Mouse (Mus musculus) liver, embryonic 12.5 days (tissue): Measurements from ENCODE around the gene 0610010K14Rik. TPM values are rescaled to one million over a fixed set of nuclear protein-coding genes. Genes with fewer than 3 reads are reported as not detected.
A peak's percentile ranks its signal among the peaks of the same experiment; 100 is the strongest.

Experiments used
- ATAC-seq: fragments of 200-750 bp; cut with Nextera tagmentation; 2 replicates; pipeline ENCODE4 v1.8.0; 2017; ENCODE audit warnings: moderate number of reproducible peaks, mild to moderate bottlenecking, moderate library complexity
- H3K27ac ChIP-seq: fragments of 300-500 bp; sonication (generic); 2 replicates; pipeline ENCODE4 v1.5.1; 2016; ENCODE audit warnings: mild to moderate bottlenecking
- H3K27me3 ChIP-seq: fragments of 300-500 bp; sonication (generic); replicated peaks from 2 replicates; pipeline ENCODE4 v1.6.1; 2016; ENCODE audit warnings: mild to moderate bottlenecking, moderate library complexity
- H3K36me3 ChIP-seq: fragments of 300-500 bp; sonication (generic); 2 replicates; pipeline ENCODE4 v1.6.1; 2016; ENCODE audit warnings: mild to moderate bottlenecking, moderate library complexity
- H3K4me1 ChIP-seq: fragments of 300-500 bp; sonication (generic); 2 replicates; pipeline ENCODE4 v1.6.1; 2016
- H3K4me2 ChIP-seq: fragments of 300-500 bp; sonication (generic); 2 replicates; pipeline ENCODE4 v1.6.1; 2016; ENCODE audit warnings: mild to moderate bottlenecking, moderate library complexity
- H3K4me3 ChIP-seq: fragments of 300-500 bp; sonication (generic); 2 replicates; pipeline ENCODE4 v1.5.1; 2016; ENCODE audit warnings: mild to moderate bottlenecking, moderate library complexity
- H3K9ac ChIP-seq: fragments of 300-500 bp; sonication (generic); 2 replicates; pipeline ENCODE4 v1.6.1; 2016; ENCODE audit warnings: mild to moderate bottlenecking, moderate library complexity
- H3K9me3 ChIP-seq: fragments of 300-500 bp; sonication (generic); replicated peaks from 2 replicates; pipeline ENCODE4 v1.6.1; 2016; ENCODE audit warnings: mild to moderate bottlenecking, moderate library complexity
- whole genome bisulfite sequencing: fragments of 180-500 bp; shearing (Covaris S2); methylation state at CpG from one replicate; pipeline ENCODE4 v1.1.7; 2016; ENCODE audit not compliant: insufficient replicate concordance; 5-methylcytosine and 5-hydroxymethylcytosine counted together
- polyA plus RNA-seq: library from polyadenylated mRNA; unstranded; fragments of >200 nt; fragmentation: Nextera tagmentation; extraction: Ambion mirVana; gene quantifications from 2 replicates; pipeline ENCODE4 v1.2.1, GENCODE M21; 2016

Gene 0610010K14Rik
- polyA plus RNA-seq, 1 experiment from 2014 or later: 104 TPM

GRCm38 (mm10) chr11:70254337-70254736 lies 16.6 kb upstream of the 0610010K14Rik start:
- Histone ChIP-seq H3K9ac (no peak overlapping the region), H3K27me3 (peaks cover 77% of the 10 kb centered on the region), H3K4me2 (peak overlapping the region; percentile 55), H3K36me3 (no peaks in the 10 kb centered on the region), H3K27ac (no peak overlapping the region), H3K4me3 (peak overlapping the region; percentile 37), H3K9me3 (no peaks in the 10 kb centered on the region), H3K4me1 (peaks cover 7% of the 10 kb centered on the region; the same call in 1 of the 2 replicates)
- ATAC-seq: no peak
- 6% methylated on average over 18 of the region's 18 CpGs for WGBS

DNA sequence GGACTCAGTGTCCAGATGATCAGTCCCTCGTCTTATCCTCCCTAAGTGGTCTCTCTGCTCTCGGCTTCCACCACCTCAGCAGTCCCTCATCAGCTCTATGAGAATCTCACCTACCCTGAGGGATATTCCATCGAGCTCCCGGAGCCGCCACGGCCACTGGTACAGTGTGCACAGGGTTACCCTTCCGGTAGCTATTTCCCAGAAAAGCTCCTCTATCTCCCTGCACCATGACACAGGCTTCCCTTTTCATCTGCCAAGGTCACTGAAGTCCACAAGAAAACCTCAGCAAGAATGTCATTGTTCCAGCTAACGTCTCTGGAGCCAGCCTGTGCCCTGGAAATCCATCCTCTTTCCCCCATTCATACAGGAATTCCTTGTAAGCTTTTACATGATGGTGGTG lies 14.1 kb upstream of the 0610010K14Rik start:
- Histone ChIP-seq H3K4me1 (peaks cover 7% of the 10 kb centered on the region; the same call in 1 of the 2 replicates), H3K36me3 (no peaks in the 10 kb centered on the region), H3K27ac (no peak overlapping the region), H3K27me3 (peaks cover 58% of the 10 kb centered on the region), H3K4me3 (no peak overlapping the region), H3K9me3 (no peaks in the 10 kb centered on the region), H3K9ac (no peak overlapping the region), H3K4me2 (no peak overlapping the region)
- 57% methylated on average over 8 of the region's 8 CpGs for WGBS
- ATAC-seq: no peak

DNA sequence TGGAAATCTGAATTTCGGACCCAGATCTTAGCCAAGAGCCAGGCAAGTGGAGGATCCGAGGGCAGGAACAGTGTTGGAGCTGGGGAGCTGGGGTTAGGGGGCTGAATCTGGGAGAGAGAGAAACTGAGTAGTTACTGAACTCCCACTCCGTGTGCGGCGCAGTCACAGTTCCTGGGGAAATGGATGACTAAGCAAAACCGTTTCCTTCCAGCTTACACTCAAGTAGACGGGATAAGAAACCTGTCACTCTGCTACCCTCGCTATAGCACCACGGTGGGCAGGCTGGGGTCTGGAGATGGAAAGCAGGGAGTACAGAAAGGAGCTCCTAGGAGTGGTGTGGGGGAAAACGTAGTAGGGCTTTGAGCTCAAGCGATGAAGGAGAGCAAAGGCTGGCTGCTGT lies 12.4 kb upstream of the 0610010K14Rik start:
- H3K27me3 ChIP-seq: peaks cover 49% of the 10 kb centered on the region
- H3K4me1 ChIP-seq: peaks cover 7% of the 10 kb centered on the region; the same call in 1 of the 2 replicates
- H3K4me3 ChIP-seq: no peak overlapping the region
- no peak overlapping the region for H3K9ac ChIP-seq
- H3K27ac ChIP-seq: no peak overlapping the region
- WGBS: 31% methylated on average over 11 of the region's 11 CpGs
- no peaks in the 10 kb centered on the region for H3K36me3 ChIP-seq
- no peaks in the 10 kb centered on the region for H3K9me3 ChIP-seq
- H3K4me2 ChIP-seq: no peak overlapping the region
- ATAC-seq: no peak

- no peak overlapping the region for H3K27ac ChIP-seq
- peaks cover 31% of the 10 kb centered on the region for H3K27me3 ChIP-seq
- no peak overlapping the region for H3K4me3 ChIP-seq
- 0 out of 2 replicates have a peak, but pooled peaks have one; percentile 30 for ATAC-seq
- no peaks in the 10 kb centered on the region for H3K9me3 ChIP-seq
- H3K4me1 ChIP-seq: peaks cover 7% of the 10 kb centered on the region; the same call in 1 of the 2 replicates
- WGBS: 42% methylated on average over 9 of the region's 9 CpGs
- H3K4me2 ChIP-seq: no peak overlapping the region
- H3K36me3 ChIP-seq: no peaks in the 10 kb centered on the region
- H3K9ac ChIP-seq: no peak overlapping the region
These were observed 9.6 kb upstream of the 0610010K14Rik start for GRCm38 (mm10) chr11:70247136-70247845.

DNA sequence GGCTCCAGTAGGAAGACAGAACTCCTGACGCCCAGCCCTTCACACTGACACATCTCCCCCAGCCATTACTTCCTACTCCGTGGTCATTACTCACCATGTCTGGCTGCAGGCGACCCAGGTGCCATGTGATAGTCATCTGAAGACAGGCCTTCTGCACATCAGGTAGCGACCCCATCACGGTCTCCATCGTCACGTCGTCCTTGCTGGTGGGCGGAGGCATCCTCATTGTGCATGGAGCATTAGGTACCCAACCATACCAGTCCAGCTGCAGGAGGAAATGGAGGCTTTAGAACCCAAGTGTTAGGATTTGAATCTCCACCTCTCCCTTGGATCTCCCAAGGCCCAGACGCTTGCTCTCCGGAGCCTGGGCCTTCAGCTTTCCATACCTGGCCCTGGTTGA lies 4.9 kb upstream of the 0610010K14Rik start:
- Histone ChIP-seq H3K27me3 (peaks cover 18% of the 10 kb centered on the region), H3K4me1 (peaks cover 17% of the 10 kb centered on the region), H3K27ac (no peak overlapping the region), H3K36me3 (no peaks in the 10 kb centered on the region), H3K9ac (no peak overlapping the region), H3K9me3 (no peaks in the 10 kb centered on the region), H3K4me2 (no peak overlapping the region), H3K4me3 (no peak overlapping the region)
- ATAC-seq: no peak
- WGBS: 53% methylated on average over 11 of the region's 11 CpGs

DNA sequence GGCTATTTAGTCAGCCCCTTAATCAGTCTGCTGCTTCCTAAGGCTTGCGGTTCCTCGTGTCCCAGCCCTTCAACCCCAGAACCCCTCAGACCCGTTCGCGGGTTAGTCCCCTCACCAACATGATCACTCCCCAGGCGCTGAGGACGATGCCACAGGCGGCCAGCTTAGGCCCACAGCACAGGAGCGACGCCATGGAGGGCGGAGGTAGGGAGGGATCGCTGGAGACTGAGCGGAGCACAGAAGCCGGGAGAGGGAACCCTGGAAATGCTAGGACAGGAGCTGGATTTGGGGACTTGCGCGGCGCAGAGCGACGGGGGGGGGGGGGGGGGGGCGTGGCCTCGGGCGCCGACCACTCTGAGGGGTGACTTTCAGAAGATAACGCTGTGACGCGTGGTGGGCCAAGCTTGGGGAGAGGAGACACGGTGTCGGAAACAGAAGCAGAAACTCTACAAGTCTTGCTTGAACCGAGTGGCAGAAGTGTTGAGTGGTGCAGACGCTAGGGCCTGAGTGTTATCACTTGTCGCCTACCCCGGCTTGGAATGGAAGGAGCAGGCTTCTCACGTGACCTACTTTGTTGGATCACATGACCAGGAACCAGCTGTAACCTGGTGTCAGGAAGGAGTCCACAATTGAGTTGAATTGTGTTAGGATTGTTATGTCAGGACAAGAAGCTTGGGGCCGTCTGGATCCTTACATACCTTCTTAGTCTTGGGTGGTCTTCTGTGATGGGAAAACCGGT lies 2.0 kb upstream of the 0610010K14Rik start, which contains the start of the genes Gm21988 and Rnasek:
Gm21988 (minus strand) TSS at position 290 of the 739 bp plus-strand sequence.
Rnasek (minus strand) TSS at position 302 of the 739 bp plus-strand sequence.
- WGBS: under 1% methylated on average over 30 of the region's 35 CpGs
- Histone ChIP-seq H3K27me3 (peaks cover 7% of the 10 kb centered on the region; the same call in 1 of the 2 replicates), H3K9me3 (no peaks in the 10 kb centered on the region), H3K4me2 (peak within 1 kb of the TSS; percentile 87), H3K4me3 (peak within 1 kb of the TSS; percentile 98), H3K27ac (peak within 1 kb of the TSS; percentile 96), H3K36me3 (peaks cover 15% of the 10 kb centered on the region), H3K4me1 (peaks cover 42% of the 10 kb centered on the region), H3K9ac (peak within 1 kb of the TSS; percentile 95)
- ATAC-seq: peak; percentile 16; the same call in 1 of the 2 replicates

DNA sequence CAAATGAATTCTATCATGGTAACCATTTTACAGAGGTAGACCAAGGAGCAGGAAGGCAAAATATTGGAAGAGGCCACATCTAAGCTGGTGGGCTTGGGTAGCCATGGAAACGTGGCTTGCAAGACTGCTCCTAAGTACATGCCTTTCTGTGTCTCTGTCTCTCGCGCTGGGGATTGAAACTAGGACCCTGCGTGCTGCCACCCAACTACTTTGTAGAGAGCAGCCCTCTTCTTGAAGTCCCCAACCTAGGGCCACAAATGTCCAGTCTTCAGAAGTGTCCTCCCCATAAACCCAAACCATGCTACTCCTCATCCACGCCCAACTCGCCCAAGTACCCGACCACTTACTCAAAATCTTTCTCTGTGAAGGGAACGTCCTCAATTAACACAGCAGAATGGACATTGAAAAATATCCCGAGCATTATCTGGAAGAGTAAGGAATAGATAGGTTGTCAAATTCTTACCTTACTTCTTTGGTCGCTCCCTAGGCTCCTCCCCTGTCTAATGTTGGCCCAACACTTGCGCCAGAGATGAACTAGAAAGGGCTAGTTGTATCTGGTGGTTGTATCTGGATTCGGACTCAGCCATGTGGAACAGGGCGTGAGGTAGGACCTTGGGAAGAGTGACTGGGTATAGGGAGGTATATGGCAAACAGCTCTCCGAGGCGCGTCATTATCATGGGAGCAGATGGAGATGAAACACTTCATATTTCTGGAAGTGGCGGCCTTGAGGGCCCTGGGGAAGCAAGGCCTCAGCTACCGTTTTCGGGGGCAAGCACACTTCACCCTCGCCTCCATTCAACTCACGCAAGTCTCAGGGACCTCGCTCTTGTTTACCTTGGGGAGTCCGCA lies 1.1 kb upstream of the 0610010K14Rik start:
- no peak for ATAC-seq
- no peaks in the 10 kb centered on the region for H3K9me3 ChIP-seq
- peak overlapping the region; percentile 96 for H3K27ac ChIP-seq
- peaks cover under 1% of the 10 kb centered on the region; the same call in 1 of the 2 replicates for H3K27me3 ChIP-seq
- H3K9ac ChIP-seq: peak overlapping the region; percentile 95
- H3K36me3 ChIP-seq: peaks cover 18% of the 10 kb centered on the region
- peak overlapping the region; percentile 98 for H3K4me3 ChIP-seq
- peak overlapping the region; percentile 87 for H3K4me2 ChIP-seq
- WGBS: 5% methylated on average over 23 of the region's 23 CpGs
- peaks cover 51% of the 10 kb centered on the region for H3K4me1 ChIP-seq

DNA sequence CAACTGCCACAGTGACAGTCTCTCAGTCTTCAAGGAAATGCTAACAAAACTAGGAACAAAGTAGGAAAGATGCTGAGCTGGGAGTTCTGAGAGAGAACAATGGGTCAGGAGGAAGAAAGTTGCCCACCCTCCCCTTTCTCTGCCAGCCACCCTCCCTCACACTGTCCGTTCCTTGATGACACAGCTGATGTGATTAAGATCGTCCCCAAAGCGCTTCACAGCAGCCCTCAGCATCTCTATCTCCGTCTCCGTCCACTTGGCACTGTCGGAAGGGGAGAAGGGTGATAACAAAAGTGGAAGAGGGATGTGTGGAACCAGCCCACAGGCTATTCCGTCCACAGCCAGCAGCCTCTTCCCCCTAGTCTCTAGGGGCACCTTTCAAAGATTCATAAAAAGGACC lies 997 bp downstream of the 0610010K14Rik start:
- H3K4me3 ChIP-seq: peak overlapping the region; percentile 98
- WGBS: 12% methylated on average over 7 of the region's 7 CpGs
- peak overlapping the region; percentile 87 for H3K4me2 ChIP-seq
- H3K27ac ChIP-seq: peak overlapping the region; percentile 96
- H3K4me1 ChIP-seq: peaks cover 68% of the 10 kb centered on the region
- H3K9ac ChIP-seq: peak overlapping the region; percentile 95
- no peak for ATAC-seq
- no peaks in the 10 kb centered on the region for H3K27me3 ChIP-seq
- H3K9me3 ChIP-seq: no peaks in the 10 kb centered on the region
- H3K36me3 ChIP-seq: peaks cover 18% of the 10 kb centered on the region

DNA sequence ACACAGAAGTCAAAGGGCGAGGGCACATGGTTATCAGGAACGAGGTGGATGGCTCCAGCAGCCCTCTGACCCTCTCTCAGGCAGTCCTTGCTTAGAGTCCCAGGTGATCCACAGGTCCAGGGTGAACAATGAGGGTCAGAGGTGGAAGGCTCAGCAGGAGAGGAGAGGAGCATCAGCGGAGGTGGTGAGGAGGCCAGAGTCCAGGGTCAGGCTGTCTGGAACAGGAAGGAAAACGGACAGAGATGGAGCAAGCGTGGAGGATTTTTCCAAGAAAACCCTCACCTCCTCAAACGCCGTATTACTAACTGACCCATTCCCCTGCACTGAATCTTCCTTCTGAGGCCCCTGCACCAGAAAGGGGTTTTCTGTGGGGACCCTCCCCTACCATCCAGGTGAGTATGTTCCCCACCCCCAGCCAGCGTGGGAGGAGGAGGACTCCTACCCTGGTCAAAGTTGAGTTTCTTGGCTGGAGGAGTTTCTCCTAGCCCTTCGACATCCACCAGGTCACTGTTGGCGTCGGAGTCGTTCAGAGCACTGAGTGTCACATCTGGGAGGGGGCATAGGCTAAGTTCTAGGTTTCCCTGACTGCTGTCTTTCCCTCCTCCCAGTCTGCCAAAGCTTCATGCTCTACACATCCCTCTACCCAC lies 2.3 kb downstream of the 0610010K14Rik start:
- H3K4me2 ChIP-seq: no peak overlapping the region; the same call in 1 of the 2 replicates
- H3K27me3 ChIP-seq: peaks cover under 1% of the 10 kb centered on the region
- no peak overlapping the region for H3K9ac ChIP-seq
- no peak overlapping the region for H3K4me3 ChIP-seq
- peaks cover 69% of the 10 kb centered on the region for H3K4me1 ChIP-seq
- H3K36me3 ChIP-seq: peaks cover 18% of the 10 kb centered on the region
- WGBS: 84% methylated on average over 12 of the region's 12 CpGs
- peak overlapping the region; percentile 96 for H3K27ac ChIP-seq
- no peak for ATAC-seq
- H3K9me3 ChIP-seq: no peaks in the 10 kb centered on the region

DNA sequence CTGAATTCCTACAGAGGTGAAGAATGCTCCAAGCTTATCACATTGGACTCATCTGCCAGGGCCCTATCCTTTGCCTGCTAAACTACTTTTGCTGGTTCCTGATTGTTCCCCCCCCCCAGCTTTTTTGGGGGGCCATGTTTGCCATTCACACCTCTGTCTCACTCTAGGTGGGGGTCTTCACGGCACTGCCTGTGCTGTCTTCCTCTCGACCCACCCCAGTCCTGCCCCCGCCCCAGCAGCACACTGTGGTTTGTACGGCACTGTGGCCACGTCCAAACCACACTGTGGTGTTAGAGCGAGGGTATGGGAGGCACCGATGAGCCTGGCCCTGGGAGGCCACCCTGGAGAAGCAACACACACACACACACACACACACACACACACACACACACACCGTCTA lies 3.2 kb downstream of the 0610010K14Rik start:
- no peak overlapping the region; the same call in 1 of the 2 replicates for H3K9ac ChIP-seq
- 0 out of 2 replicates have a peak overlapping the region, but pooled peaks have one; percentile 0 for H3K4me2 ChIP-seq
- H3K36me3 ChIP-seq: peaks cover 18% of the 10 kb centered on the region
- H3K4me1 ChIP-seq: peaks cover 75% of the 10 kb centered on the region
- 35% methylated on average over 8 of the region's 8 CpGs for WGBS
- H3K27me3 ChIP-seq: peaks cover 9% of the 10 kb centered on the region
- peak overlapping the region; percentile 96 for H3K27ac ChIP-seq
- no peak overlapping the region for H3K4me3 ChIP-seq
- ATAC-seq: no peak
- H3K9me3 ChIP-seq: no peaks in the 10 kb centered on the region

GRCm38 (mm10) chr11:70234037-70234436 lies 3.7 kb downstream of the 0610010K14Rik start:
- Histone ChIP-seq H3K9ac (no peak overlapping the region), H3K4me3 (no peak overlapping the region), H3K27ac (peak overlapping the region; percentile 96), H3K4me1 (peaks cover 79% of the 10 kb centered on the region), H3K4me2 (no peak overlapping the region), H3K9me3 (no peaks in the 10 kb centered on the region), H3K27me3 (peaks cover 14% of the 10 kb centered on the region), H3K36me3 (peaks cover 18% of the 10 kb centered on the region)
- WGBS: 46% methylated on average over 5 of the region's 5 CpGs
- ATAC-seq: no peak
